Mouse (Mus musculus): ENCODE results near the gene Slc30a9. TPM values are rescaled to one million over a fixed set of nuclear protein-coding genes. Genes with fewer than 3 reads are reported as not detected.

The Slc30a9 gene
- polyA plus RNA-seq (2016; fragmentation: Nextera tagmentation; extraction: Ambion mirVana) = 147 and 149 TPM in 2 replicates

- Histone ChIP-seq H3K9ac (replicated peaks) (peak within 1 kb of the TSS; percentile 95), H3K27ac (replicated peaks) (peak within 1 kb of the TSS; percentile 76), H3K36me3 (no peaks in the 10 kb centered on the region), H3K4me2 (replicated peaks) (peak within 1 kb of the TSS; percentile 91), H3K4me1 (peaks cover 13% of the 10 kb centered on the region), H3K4me3 (peak within 1 kb of the TSS; percentile 97), H3K9me3 (no peaks in the 10 kb centered on the region), H3K27me3 (no peaks in the 10 kb centered on the region)
- under 1% methylated on average over 83 of the region's 83 CpGs for whole genome bisulfite sequencing
- peak; percentile 98 for ATAC-seq (ENCODE audit: low FRiP score, low read depth)
Observed at GRCm38 (mm10) chr5:67306698-67307521, at the start of gene Slc30a9. Slc30a9 (plus strand) TSS chr5:67306955.

GRCm38 (mm10) chr5:67258473-67258872, 48.3 kb upstream of the Slc30a9 start:
- no peak overlapping the region for H3K4me2 ChIP-seq (replicated peaks)
- no peak overlapping the region for H3K27ac ChIP-seq (replicated peaks)
- H3K36me3 ChIP-seq = no peaks in the 10 kb centered on the region
- H3K4me3 ChIP-seq = no peak overlapping the region
- peaks cover 18% of the 10 kb centered on the region for H3K4me1 ChIP-seq
- no peaks in the 10 kb centered on the region for H3K9me3 ChIP-seq
- H3K27me3 ChIP-seq = no peaks in the 10 kb centered on the region; the same call in 1 of the 2 replicates
- H3K9ac ChIP-seq (replicated peaks) = no peak overlapping the region
- 89% methylated on average over 9 of the region's 9 CpGs for WGBS
- ATAC-seq (ENCODE audit: low FRiP score, low read depth) = no peak

GRCm38 (mm10) chr5:67260159-67260530, 46.6 kb upstream of the Slc30a9 start:
- Histone ChIP-seq H3K27ac (replicated peaks) (no peak overlapping the region), H3K4me2 (replicated peaks) (peak overlapping the region; percentile 80), H3K36me3 (peaks cover 13% of the 10 kb centered on the region), H3K4me1 (peaks cover 18% of the 10 kb centered on the region), H3K4me3 (peak overlapping the region; percentile 91), H3K9ac (replicated peaks) (peak overlapping the region; percentile 43), H3K9me3 (no peaks in the 10 kb centered on the region), H3K27me3 (no peaks in the 10 kb centered on the region; the same call in 1 of the 2 replicates)
- under 1% methylated on average over 9 of the region's 9 CpGs for WGBS
- peak; percentile 20; the same call in 1 of the 2 replicates for ATAC-seq (ENCODE audit: low FRiP score, low read depth)

GRCm38 (mm10) chr5:67260531-67261371, 46.0 kb upstream of the Slc30a9 start, which contains the start of gene Tmem33:
Tmem33 (plus strand) TSS chr5:67260565.
- peak within 1 kb of the TSS; percentile 91 for H3K4me3 ChIP-seq
- H3K27ac ChIP-seq (replicated peaks) = peak within 1 kb of the TSS; percentile 90
- peaks cover 18% of the 10 kb centered on the region for H3K4me1 ChIP-seq
- H3K27me3 ChIP-seq = no peaks in the 10 kb centered on the region
- H3K9ac ChIP-seq (replicated peaks) = peak within 1 kb of the TSS; percentile 88
- WGBS = under 1% methylated on average over 67 of the region's 67 CpGs
- peak within 1 kb of the TSS; percentile 80 for H3K4me2 ChIP-seq (replicated peaks)
- H3K36me3 ChIP-seq = peaks cover 19% of the 10 kb centered on the region
- ATAC-seq (ENCODE audit: low FRiP score, low read depth) = peak; percentile 91
- no peaks in the 10 kb centered on the region for H3K9me3 ChIP-seq

GRCm38 (mm10) chr5:67262964-67263363, 43.8 kb upstream of the Slc30a9 start:
- Histone ChIP-seq H3K9me3 (no peaks in the 10 kb centered on the region), H3K9ac (replicated peaks) (no peak overlapping the region), H3K4me1 (peaks cover 18% of the 10 kb centered on the region), H3K4me3 (no peak overlapping the region), H3K36me3 (peaks cover 37% of the 10 kb centered on the region), H3K27ac (replicated peaks) (no peak overlapping the region), H3K27me3 (no peaks in the 10 kb centered on the region), H3K4me2 (replicated peaks) (no peak overlapping the region)
- no peak for ATAC-seq (ENCODE audit: low FRiP score, low read depth)
- 93% methylated on average over 7 of the region's 7 CpGs for WGBS

GRCm38 (mm10) chr5:67266106-67266505, 40.6 kb upstream of the Slc30a9 start:
- no peak overlapping the region for H3K4me3 ChIP-seq
- no peak overlapping the region for H3K27ac ChIP-seq (replicated peaks)
- peaks cover 49% of the 10 kb centered on the region for H3K36me3 ChIP-seq
- peaks cover 14% of the 10 kb centered on the region for H3K4me1 ChIP-seq
- ATAC-seq (ENCODE audit: low FRiP score, low read depth) = no peak
- WGBS = 87% methylated on average over 1 of the region's 1 CpGs
- H3K9ac ChIP-seq (replicated peaks) = no peak overlapping the region
- no peak overlapping the region for H3K4me2 ChIP-seq (replicated peaks)
- no peaks in the 10 kb centered on the region for H3K27me3 ChIP-seq
- H3K9me3 ChIP-seq = no peaks in the 10 kb centered on the region

- H3K9ac ChIP-seq (replicated peaks) = no peak overlapping the region
- 90% methylated on average over 8 of the region's 8 CpGs for WGBS
- ATAC-seq (ENCODE audit: low FRiP score, low read depth) = no peak
- no peaks in the 10 kb centered on the region for H3K4me1 ChIP-seq
- H3K4me2 ChIP-seq (replicated peaks) = no peak overlapping the region
- no peaks in the 10 kb centered on the region for H3K27me3 ChIP-seq
- no peak overlapping the region for H3K4me3 ChIP-seq
- H3K9me3 ChIP-seq = no peaks in the 10 kb centered on the region
- H3K27ac ChIP-seq (replicated peaks) = no peak overlapping the region
- peaks cover 42% of the 10 kb centered on the region for H3K36me3 ChIP-seq
Observed at GRCm38 (mm10) chr5:67269309-67269708, 37.4 kb upstream of the Slc30a9 start.

- peaks cover 37% of the 10 kb centered on the region for H3K36me3 ChIP-seq
- H3K27ac ChIP-seq (replicated peaks) = no peak overlapping the region
- H3K9ac ChIP-seq (replicated peaks) = no peak overlapping the region
- H3K4me3 ChIP-seq = no peak overlapping the region
- no peak for ATAC-seq (ENCODE audit: low FRiP score, low read depth)
- H3K4me2 ChIP-seq (replicated peaks) = no peak overlapping the region
- no peaks in the 10 kb centered on the region for H3K9me3 ChIP-seq
- no peaks in the 10 kb centered on the region for H3K4me1 ChIP-seq
- no peaks in the 10 kb centered on the region for H3K27me3 ChIP-seq
- 98% methylated on average over 9 of the region's 9 CpGs for WGBS
Observed at GRCm38 (mm10) chr5:67279407-67279806, 27.3 kb upstream of the Slc30a9 start.

- H3K4me3 ChIP-seq = no peak overlapping the region
- no peaks in the 10 kb centered on the region for H3K4me1 ChIP-seq
- H3K27me3 ChIP-seq = no peaks in the 10 kb centered on the region
- no peak overlapping the region for H3K4me2 ChIP-seq (replicated peaks)
- no peak overlapping the region for H3K9ac ChIP-seq (replicated peaks)
- no peak for ATAC-seq (ENCODE audit: low FRiP score, low read depth)
- H3K36me3 ChIP-seq = peaks cover 42% of the 10 kb centered on the region
- H3K9me3 ChIP-seq = no peaks in the 10 kb centered on the region
- 93% methylated on average over 4 of the region's 4 CpGs for WGBS
- H3K27ac ChIP-seq (replicated peaks) = no peak overlapping the region
Observed at GRCm38 (mm10) chr5:67279840-67280239, 26.9 kb upstream of the Slc30a9 start.

GRCm38 (mm10) chr5:67280400-67280799, 26.4 kb upstream of the Slc30a9 start:
- Histone ChIP-seq H3K9me3 (no peaks in the 10 kb centered on the region), H3K9ac (replicated peaks) (no peak overlapping the region), H3K36me3 (peaks cover 47% of the 10 kb centered on the region), H3K27ac (replicated peaks) (no peak overlapping the region), H3K4me3 (no peak overlapping the region), H3K27me3 (no peaks in the 10 kb centered on the region), H3K4me2 (replicated peaks) (no peak overlapping the region), H3K4me1 (no peaks in the 10 kb centered on the region)
- WGBS = 93% methylated on average over 4 of the region's 4 CpGs
- ATAC-seq (ENCODE audit: low FRiP score, low read depth) = no peak

- Histone ChIP-seq H3K4me3 (no peak overlapping the region), H3K27me3 (no peaks in the 10 kb centered on the region), H3K4me1 (no peaks in the 10 kb centered on the region), H3K36me3 (0 out of 2 replicates have a peak, but pooled peaks cover 21% of the 10 kb centered on the region), H3K4me2 (replicated peaks) (no peak overlapping the region), H3K9me3 (no peaks in the 10 kb centered on the region), H3K27ac (replicated peaks) (no peak overlapping the region), H3K9ac (replicated peaks) (no peak overlapping the region)
- no peak for ATAC-seq (ENCODE audit: low FRiP score, low read depth)
- WGBS = 79% methylated on average over 3 of the region's 3 CpGs
Observed at GRCm38 (mm10) chr5:67295029-67295428, 11.7 kb upstream of the Slc30a9 start.

GRCm38 (mm10) chr5:67295682-67296081, 11.1 kb upstream of the Slc30a9 start:
- Histone ChIP-seq H3K9ac (replicated peaks) (no peak overlapping the region), H3K9me3 (no peaks in the 10 kb centered on the region), H3K27me3 (no peaks in the 10 kb centered on the region), H3K4me1 (no peaks in the 10 kb centered on the region), H3K27ac (replicated peaks) (no peak overlapping the region), H3K4me3 (no peak overlapping the region), H3K36me3 (0 out of 2 replicates have a peak, but pooled peaks cover 21% of the 10 kb centered on the region), H3K4me2 (replicated peaks) (no peak overlapping the region)
- 92% methylated on average over 6 of the region's 6 CpGs for WGBS
- no peak for ATAC-seq (ENCODE audit: low FRiP score, low read depth)
